Mouse (Mus musculus) thymus, adult 2 months (tissue): Measurements from ENCODE around the gene Shroom3.

ENCODE experiments used
- CTCF ChIP-seq: fragments of 200-500 bp; IDR thresholded peaks from 2 replicates; pipeline ENCODE4 v1.5.1; 2012; ENCODE audit warnings: mild to moderate bottlenecking, control low read depth, low read length, moderate library complexity, borderline replicate concordance; ENCODE audit not compliant: control insufficient read depth, poor library complexity, insufficient read depth; ENCODE audit errors: extremely low read depth
- POLR2A ChIP-seq: fragments of 200-500 bp; IDR thresholded peaks from 2 replicates; pipeline ENCODE4 v1.6.1; 2012; ENCODE audit warnings: mild to moderate bottlenecking, low read length, control low read depth, moderate library complexity; ENCODE audit not compliant: control insufficient read depth, poor library complexity, insufficient read depth; ENCODE audit errors: extremely low read depth

DNA sequence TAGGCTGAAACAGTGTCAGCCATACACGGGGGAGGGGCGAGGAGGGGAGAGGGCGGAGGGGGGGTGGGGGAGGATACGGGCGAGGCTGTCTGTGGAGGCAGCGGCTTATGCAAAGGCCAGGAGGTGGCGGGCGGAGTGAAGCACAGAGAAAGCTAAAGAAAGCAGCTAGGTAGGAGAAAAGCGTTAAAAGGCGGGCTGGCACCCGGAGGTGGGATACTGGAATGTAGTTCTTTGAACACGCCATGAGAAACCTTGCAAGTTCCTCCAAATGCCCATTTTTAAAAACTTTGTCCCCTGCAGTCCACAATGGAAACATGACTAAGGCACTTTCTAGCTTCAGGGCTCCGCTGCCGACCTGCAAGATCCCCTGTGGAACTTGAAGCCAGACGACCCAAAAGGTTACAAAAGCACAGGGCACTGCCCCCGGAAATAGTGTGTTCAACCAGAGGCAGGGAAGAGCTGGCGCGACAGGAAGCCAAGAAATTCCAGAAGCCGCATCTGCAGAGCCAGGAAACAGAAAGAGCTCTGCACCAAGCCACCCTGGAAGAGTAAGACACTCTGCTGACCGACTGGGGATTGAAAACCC, 322.1 kb downstream of the Shroom3 start:
- TF ChIP-seq CTCF: no peak
- no peak for TF ChIP-seq POLR2A
